Mouse (Mus musculus): ENCODE results near the gene Fam13a. TPM values are rescaled to one million over a fixed set of nuclear protein-coding genes. Genes with fewer than 3 reads are reported as not detected.
A peak's percentile ranks its signal among the peaks of the same experiment; 100 is the strongest.

Gene Fam13a
- total RNA-seq, 2 experiments from 2014 or later = 7.6 to 12.6 TPM

- no peak overlapping the region for H3K4me3 ChIP-seq
- H3K27ac ChIP-seq = no peak overlapping the region
- no peak for DNase-seq
- intact Hi-C loops (cut with DNase I) = no loop called here
- no peak for TF ChIP-seq CTCF (IDR thresholded peaks at IDR 0.05)
Observed at GRCm38 (mm10) chr6:58889917-58890316, 134.4 kb downstream of the Fam13a start.

GRCm38 (mm10) chr6:58882271-58882670 lies 142.1 kb downstream of the Fam13a start:
- intact Hi-C loops (cut with DNase I) = no loop called here
- Histone ChIP-seq H3K27ac (peak overlapping the region; percentile 20; the same call in 1 of the 2 replicates), H3K4me3 (no peak overlapping the region)
- peak; percentile 14; the same call in 1 of the 2 replicates for TF ChIP-seq CTCF (IDR thresholded peaks at IDR 0.05)
- DNase-seq = no peak

Other genes with a start within 250 kb of the Fam13a start
- 10 to 100 TPM; 26.8 to 65.5 TPM for gene Herc3, start 193.1 kb downstream of the Fam13a start, total RNA-seq (2021)
- under 1 TPM; 0.15 to 0.20 TPM for gene Nap1l5, start 117.5 kb downstream of the Fam13a start, total RNA-seq (2021)
- gene Tigd2, start 184.3 kb upstream of the Fam13a start, total RNA-seq (2021) = 10 to 100 TPM; 10.5 to 11.9 TPM

Data from gastrocnemius, adult 2 months (tissue).